Mouse (Mus musculus): Measurements from ENCODE around the gene Arid5b.

The Arid5b gene

DNA sequence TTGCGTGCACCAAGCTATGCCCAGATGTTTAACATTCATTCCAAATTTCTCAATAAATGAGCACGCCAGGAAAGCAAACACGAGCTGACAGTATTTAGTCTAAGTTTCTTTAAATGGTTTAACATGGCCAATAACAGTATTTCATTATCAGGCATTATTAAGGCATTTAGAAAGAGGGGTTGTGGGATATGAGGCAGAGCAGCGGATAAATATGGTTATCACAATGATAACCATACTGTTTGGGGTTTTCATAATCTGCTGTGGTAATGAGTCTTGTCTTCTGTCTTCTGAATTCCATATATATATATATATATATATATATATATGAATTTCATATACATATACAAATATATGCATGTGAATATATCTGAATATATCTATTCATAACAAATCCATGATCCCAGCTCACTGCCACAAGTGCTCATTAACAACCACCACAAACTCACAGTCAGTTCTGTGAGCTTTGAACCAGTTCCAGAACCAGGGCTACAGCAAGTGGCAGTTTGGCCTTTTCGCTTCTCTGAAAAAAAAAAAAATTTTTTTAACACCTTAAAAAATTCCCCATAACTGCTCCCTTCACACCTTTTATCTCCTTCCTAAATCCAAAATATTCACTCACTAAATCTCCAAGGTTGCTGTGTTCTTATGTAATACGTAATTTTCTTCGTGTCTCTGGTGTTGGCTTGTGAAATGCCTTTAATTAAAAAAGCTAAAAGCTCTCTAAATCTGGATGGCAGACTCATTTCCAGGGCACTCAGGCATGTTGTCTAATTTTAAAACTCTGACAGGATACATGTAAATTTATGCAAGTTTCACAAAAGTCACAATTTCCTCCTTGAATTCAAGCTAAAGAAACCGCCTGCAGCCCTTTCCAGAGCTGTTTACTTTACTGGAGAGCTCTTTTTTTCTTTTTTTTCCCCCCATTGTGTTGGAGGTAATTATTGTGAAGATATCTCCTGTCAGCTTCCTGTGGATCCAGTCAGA lies 113.5 kb downstream of the Arid5b start:
- DNase-seq (ENCODE audit: low spot score): no peak

DNA sequence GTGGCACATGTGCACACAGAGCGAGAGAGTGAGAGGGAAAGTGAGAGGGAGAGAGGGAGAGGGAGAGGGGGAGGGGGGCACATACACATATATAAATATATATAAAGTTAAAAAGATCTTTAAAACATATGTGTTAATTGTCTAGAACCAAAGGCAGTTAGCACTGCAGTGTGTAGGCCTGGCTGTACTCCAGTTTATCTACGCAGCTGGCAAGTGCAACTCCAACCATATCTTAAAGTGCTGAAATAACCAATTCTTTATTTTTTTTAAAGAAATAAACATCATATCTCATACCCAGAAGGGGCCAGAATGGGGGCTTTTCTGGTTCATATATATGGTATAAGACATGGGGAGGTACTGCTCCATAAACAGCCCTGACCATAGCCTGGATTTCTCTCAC lies 114.4 kb downstream of the Arid5b start:
- DNase-seq (ENCODE audit: low spot score): no peak

DNA sequence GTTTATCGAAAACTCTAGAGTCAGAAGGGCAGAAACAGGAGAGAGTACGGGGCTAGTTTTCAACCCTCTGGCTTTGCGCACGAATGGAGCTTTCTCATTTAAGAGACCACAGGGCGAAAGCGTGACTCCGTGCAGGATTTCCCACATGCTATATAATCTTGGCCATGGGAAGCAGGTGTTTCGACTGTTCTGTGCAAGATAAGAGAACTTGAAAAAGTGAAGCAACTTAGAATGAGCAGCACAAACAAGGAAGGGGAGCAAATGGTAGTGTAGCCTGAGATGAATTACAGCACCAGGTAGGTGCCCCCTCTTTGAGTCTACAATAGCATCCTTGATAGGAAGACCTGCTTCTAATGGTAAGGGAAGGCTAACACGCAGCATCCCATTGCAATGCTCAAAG lies 118.8 kb downstream of the Arid5b start:
- DNase-seq (ENCODE audit: low spot score): no peak

DNA sequence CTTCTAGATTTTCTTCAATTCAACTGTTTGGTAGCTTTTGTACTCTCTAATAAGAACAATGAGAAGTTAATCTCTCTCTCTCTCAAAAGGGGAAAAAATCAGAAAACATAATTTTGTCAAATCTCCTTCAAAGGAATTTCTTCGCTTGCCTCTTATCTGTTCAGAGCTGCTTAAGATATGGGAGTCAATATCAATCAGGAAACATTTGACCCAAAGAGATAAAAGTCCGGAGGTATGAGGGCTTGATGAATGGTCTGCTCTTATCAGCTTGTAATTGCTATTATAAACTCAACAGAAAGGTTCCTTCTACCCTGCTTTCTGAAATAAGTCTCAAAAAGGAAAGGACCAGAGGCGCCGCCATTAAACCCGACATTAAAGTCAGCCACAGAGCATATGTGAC lies 120.0 kb downstream of the Arid5b start:
- no peak for DNase-seq (ENCODE audit: low spot score)

DNA sequence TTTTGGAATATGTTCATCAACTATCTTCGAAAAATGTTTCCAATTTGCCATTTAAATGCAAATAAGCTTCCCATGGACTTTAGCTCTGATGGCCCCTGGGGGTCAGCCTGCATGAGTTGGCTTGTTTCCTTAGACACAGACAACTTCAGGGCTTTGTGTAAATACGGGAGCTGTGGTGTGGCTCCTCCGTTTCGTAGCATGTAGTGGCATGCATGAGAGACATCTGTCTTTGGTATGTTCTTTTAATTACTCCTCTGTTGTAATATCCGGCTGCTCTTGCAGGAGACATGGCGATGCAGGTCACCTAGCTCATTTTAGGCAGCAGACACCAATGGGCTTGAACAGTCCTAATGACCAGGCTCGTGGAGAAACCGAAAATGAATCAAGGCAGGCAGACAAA lies 121.0 kb downstream of the Arid5b start:
- no peak for DNase-seq (ENCODE audit: low spot score)

DNA sequence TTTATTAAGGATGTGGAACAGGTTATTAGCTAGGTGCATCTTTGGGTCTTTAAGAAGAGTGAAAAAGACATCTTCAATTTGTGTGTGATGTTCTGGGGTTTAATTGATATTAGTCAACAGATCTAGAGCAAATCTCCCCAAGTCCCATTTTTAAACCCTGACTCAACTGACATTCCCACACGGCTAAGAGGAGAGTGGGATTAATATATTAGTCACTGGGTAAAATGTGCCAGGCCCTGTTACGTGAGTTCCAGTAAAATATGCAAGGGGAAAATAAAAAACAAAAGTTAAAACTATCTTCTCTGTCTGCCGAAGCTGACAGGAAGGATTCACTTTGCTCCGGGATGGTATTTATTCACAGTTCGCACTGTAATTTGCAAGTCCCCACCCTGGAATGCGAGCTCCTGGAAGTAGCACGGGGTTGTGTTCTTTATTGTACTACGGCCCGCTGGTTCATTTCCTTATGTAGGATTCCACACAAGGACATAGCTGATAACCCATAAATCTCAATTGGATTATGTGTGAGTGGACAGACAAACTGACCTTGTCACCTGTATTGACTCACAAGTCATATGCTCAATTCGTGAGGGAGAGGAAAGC lies 121.8 kb downstream of the Arid5b start:
- no peak for DNase-seq (ENCODE audit: low spot score)

DNA sequence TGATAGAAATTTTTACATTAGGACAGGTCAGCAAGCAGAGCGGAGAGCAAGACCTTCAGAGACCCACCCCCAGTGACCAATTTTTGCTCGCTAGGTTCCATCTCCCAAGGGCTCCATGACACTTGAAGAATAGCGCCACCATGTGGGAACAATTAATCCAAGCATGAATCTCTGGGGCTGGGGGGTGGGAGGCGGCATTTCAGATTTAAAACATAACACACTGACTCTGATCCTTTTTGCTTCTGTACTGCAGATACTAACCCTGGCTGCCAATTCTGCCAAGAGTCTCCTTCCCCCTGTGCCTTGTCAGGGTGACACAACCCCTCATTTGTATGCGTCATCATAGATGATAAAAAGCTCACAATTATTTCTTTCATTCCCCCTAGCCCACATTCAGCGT lies 122.4 kb downstream of the Arid5b start:
- DNase-seq (ENCODE audit: low spot score): no peak

DNA sequence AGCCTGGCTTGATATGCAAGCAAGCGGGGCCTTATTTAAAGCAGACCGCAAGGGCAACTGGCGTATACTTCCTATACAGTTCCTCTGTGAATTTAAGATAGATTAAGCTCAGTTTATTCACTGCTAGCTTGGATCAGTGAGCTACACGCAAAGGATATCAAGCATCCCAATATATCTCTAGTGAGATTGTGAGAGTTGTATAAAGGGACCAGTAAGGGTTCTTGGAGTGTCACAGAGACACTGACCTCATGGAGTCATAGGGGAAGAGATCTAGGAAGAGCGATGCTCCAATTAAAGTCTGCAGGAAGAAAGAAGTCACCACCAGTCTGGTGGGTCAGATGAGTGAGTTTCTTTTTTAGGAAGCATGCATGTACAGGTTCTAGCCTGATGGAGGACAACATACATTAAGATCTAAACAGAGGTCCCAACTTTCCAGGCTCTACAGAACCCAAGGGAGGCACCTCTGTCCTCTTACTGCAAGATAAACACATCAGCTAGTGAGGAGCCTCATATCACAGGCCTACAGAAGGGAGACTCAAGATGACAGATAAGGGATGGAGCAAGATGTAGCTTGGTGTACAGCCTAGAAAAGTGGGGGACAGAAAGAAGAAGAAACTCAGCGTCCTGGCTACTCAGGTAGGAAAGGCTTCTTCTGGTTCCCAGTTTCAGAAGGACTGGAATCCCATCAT lies 123.0 kb downstream of the Arid5b start:
- no peak for DNase-seq (ENCODE audit: low spot score)

DNA sequence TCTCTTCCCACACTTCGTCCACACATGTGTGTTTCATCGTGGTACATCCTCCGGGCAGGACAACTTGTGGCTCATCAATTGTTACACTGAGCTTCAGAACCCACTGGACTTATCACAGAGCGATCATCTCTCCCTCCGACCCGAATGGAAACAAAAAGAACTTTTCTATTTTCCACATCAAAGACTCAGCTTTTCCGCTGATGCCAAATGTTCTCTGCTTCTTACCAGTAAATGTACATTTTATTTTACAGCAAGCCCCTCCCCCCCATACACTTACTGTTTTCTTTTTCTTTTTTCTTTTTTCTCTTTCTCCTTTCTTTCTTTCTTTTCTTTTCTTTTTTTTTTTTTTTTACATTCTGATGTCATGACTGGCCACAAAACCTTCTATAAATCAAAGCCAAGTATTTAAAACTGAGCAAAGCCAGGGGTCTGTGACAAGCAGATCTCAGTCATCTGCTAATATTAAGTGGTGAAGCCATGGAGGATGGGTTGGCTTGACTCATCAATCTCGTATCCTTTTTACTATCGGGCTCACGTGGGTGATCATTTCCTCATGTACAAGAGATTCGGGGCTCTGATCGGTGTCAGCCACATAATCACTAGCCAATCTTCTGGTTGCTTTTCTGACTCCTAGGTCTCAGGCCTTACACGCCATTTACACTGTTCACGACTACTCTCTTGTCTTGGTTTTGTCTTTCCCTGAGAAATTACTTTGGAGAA lies 124.3 kb downstream of the Arid5b start:
- DNase-seq (ENCODE audit: low spot score): no peak

DNA sequence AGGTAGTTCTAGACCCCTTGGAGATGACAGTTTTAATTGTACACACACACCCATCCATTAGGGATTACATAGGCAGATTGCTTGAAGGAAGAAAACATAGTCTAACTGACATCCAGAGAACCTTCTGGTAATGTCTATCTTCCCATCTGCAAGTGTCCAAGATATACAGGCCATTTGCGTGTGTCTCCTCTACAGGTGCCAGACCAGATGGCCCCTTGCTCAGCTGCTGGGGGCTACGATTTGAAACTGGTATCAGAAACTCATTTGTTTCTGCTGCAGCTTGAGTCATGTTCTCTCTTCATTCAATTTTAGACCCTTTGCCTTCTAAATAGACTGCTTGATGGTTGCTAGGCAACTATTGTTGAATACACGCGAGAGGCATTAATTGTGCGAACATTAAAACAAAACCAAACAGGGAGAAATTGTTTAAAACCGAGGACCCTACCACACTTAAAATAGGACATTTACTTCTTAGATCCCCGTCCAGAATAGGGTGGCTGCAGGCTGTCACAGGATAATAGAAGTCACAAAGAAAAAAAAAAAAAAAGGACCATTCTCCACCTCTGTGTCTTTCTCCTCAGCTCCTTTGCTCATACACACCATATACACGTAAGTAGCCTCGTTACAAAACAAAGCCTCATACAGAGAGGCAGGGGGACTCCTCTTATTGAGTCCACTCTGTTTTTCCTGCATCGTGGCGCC lies 125.0 kb downstream of the Arid5b start:
- no peak for DNase-seq (ENCODE audit: low spot score)

DNA sequence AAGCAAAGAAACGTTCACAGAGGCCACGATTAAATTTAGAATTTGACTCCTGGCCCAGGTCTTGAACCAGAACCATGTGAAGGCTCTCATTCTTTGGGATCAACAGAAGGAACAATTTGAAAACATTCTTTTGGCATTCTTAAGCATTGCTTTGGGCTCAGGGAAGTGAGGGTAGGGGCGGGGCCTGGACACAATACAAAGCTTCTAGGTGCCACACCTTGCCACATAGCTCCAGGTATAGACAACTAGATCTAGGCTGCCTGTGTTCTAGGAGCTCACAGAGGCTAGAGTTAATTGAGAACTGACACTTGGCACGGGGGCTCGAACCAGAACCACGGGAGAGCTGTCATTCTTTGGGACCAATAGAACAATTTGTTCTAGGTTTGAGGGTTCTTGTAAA lies 130.0 kb downstream of the Arid5b start:
- DNase-seq (ENCODE audit: low spot score): no peak

DNA sequence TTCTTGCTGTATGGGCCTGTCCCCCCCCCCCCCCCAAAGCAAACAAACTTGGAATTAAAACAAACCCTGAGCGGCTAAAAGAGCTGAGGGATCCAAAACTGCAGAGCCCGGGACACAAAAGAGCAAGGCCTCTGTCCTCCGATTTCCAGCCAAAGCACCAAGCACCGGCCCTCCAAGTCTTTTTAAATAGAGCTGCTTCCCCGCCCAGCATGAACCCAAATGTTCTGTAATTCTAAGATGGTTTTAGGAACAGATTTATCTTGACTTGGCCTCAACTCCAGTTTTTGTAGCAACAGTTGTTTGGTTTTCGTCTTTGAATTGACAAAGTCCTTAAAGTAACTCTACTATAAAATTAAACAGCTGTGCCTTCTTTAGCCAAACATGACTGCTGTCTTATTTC lies 130.8 kb downstream of the Arid5b start:
- no peak for DNase-seq (ENCODE audit: low spot score)

DNA sequence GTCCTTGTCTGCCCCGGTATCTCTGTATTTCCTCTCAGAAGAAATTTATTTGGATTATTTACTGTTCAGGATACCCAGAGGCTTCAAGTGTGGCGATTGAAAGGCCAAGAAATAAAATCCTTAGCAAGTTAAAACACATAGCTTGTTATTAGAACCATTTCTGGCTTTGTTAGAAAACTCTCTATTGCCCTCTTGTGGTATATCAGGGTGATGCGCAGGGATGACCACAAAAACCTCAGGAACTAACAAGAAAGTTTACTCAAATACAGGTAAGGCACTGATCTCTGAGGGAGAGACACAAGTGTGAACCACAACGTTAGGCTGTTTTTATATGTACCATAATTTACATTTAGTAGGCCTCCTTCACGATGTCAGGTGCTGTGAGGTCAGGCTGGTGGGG lies 131.7 kb downstream of the Arid5b start:
- peak; percentile 38 for DNase-seq (ENCODE audit: low spot score)

DNA sequence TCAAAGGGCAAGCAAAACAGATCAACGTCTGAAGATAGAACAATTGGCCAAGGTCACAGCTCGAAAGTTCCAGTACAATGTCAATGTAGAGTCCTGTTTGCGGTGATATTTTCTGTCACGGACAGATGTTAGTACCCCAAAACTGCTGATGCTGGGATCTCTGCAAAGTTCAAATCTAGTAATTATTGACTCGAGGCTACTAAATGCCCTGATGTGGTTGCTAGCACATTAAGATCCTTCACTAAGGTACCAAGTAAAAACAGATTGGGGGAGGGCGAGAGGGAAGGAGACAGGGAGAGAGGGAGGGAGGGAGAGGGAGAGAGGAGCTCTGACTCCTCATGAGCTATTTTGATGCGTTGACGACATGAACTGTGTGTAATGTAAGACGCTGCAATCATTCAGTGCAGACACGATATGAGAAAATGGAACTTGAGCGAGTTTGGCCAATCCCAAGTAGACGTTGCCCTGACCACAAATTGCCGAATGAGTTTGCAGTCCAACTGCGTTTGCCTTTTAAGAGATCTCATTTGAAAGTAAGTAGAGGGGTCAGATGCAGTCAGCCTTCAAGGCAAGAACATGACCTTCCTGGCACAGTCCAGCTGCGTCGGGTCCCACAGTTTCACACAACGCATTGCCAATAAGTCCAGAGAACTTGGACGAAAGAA lies 133.1 kb downstream of the Arid5b start:
- DNase-seq (ENCODE audit: low spot score): no peak

DNA sequence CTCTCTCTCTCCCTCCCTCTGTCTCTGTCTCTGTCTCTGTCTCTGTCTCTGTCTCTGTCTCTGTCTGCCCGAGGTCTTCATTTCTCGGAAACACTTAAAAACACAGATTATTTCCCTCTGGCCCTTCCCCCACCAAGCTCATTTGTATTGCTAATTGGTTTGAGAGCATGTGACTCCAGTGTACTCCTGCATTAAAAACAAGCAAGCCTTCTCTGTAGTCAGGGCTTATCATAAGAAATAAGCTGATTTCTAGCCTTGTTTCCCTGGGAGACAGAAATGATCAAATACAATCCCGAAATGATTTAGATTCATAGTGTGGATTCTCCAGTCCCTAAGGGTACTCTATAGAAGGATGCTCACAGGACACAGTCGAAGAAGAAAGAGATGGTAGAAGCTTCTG lies 136.0 kb downstream of the Arid5b start:
- DNase-seq (ENCODE audit: low spot score): no peak

DNA sequence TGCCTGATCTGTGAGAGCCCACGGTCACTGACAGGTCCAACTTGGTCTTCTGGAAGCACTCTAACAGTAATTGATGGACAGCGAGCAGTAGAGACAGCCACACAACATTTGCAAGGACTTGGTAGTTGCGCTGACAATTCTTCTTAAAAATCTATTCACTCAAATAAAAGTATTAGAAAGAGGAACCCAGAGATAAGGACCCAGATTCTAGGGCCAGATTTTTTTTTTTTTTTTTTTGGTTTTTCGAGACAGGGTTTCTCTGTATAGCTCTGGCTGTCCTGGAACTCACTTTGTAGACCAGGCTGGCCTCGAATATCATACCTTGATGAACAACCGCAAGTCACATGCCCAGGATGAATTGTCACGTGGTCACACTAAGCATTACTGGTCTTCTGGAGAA lies 137.0 kb downstream of the Arid5b start:
- DNase-seq (ENCODE audit: low spot score): no peak

DNA sequence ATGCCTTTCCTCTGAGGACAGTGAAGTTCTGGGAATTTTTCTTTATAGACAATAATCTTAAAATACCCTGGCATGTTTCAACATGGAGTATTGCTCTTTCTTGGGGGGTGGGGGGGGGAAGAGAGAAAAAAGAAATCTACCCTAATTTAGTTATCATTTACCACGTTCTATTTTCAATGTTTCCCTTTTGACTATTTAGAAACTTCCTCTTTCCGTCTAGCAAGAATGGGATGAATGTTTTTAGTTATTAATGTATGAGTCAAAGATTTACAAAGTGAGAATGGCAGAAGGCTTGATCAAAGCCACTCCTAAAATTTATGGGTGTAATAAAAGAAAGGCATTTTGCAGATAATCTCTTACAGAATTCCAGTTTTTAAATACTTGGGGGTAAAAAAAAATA lies 137.7 kb downstream of the Arid5b start:
- DNase-seq (ENCODE audit: low spot score): no peak

DNA sequence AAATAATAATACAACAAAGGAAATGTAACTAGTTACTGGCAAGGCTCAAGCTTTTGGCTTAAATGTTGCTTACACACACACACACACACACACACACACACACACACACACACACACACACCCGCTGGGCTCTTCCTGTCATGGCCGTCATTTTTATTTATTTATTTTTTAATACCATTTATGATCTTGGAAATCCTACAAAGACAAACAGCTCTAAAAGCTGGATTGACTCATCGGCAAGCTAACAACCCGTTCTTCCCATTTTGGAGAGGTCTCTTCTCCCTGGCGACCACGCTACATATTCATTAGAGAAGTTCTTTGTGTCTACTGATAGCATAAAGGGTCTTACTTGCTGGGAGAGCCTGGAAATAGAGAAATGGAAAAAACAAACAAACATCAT lies 138.2 kb downstream of the Arid5b start:
- no peak for DNase-seq (ENCODE audit: low spot score)

DNA sequence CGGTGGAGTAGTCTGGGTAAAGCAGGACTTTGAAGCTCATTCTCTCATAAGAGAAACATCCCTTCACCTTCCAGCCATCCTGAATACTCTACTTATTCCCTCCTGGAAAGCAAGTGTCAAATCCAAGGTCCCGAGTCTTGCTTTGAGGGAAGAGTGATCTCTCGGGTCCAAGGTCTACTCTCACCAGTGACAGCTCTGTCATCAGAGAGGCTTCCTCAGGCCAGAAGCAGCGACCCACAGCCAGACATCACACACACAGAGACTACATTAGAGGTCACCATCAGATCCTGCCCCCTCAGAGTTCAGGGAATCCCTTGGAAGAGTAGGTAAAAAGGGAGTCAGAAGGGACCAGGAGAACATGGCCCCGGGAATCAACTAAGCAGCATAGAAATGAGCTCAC lies 140.4 kb downstream of the Arid5b start:
- DNase-seq (ENCODE audit: low spot score): no peak

DNA sequence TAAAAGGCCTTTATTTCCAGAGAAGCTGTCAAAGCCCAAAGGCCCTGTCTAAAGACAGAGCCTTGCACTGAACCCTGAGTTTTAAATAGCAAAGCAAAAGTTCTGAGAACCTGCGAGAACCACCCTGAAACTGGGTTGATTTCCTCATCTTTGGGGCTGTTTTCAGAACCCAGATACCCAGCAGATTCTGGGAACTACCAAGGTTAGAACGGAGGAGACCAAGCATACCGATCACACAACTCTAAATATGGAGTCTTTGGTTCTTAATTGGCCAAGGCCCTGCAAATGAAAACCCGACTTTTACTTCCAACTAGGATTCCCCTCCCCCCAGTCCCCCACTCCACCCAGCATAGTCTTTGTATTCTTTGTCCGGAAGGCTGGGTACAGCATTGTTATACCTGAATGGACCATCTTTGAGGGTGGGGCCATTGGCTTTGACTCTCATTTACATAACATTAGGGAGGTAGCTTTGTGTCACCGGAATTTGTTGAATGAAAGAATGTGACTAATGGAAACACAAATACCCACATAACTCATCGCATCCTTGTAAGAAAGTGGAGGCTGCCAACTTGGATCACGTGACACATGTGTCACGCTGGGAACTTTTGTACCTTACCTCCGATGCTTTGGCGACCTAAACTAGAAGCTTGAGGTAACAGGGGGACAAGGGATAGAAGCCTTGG lies 141.2 kb downstream of the Arid5b start:
- DNase-seq (ENCODE audit: low spot score): no peak

All from ovary, postnatal 14 days (tissue).